Mouse (Mus musculus) embryonic facial prominence, embryonic 10.5 days (tissue): ENCODE measurements around the gene Ric3. TPM values are rescaled to one million over a fixed set of nuclear protein-coding genes. Genes with fewer than 3 reads are reported as not detected.
A peak's percentile ranks its signal among the peaks of the same experiment; 100 is the strongest.
"Not testable (repeated sequence)": the region's sequence is repeated elsewhere in the genome, so short reads cannot be mapped to it uniquely, and the experiment has no call there.

ENCODE experiments used
- DNase-seq: peaks from one replicate; pipeline ENCODE4 v3.0.0-alpha.2; 2017; ENCODE audit warnings: low spot score
- H3K27ac ChIP-seq: fragments of 300-500 bp; sonication (generic); replicated peaks from 2 replicates; pipeline ENCODE4 v1.5.1; 2016; ENCODE audit warnings: mild to moderate bottlenecking
- H3K27me3 ChIP-seq: fragments of 300-500 bp; sonication (generic); replicated peaks from 2 replicates; pipeline ENCODE4 v1.6.1; 2016; ENCODE audit warnings: low read depth, mild to moderate bottlenecking; ENCODE audit not compliant: poor library complexity, severe bottlenecking
- H3K36me3 ChIP-seq: fragments of 300-500 bp; sonication (generic); replicated peaks from 2 replicates; pipeline ENCODE4 v1.6.1; 2016; ENCODE audit warnings: mild to moderate bottlenecking, moderate library complexity
- H3K4me1 ChIP-seq: fragments of 300-500 bp; sonication (generic); 2 replicates; pipeline ENCODE4 v1.6.1; 2016
- H3K4me3 ChIP-seq: fragments of 300-500 bp; sonication (generic); 2 replicates; pipeline ENCODE4 v1.5.1; 2016; ENCODE audit warnings: mild to moderate bottlenecking, moderate library complexity
- H3K9me3 ChIP-seq: fragments of 300-500 bp; sonication (generic); 2 replicates; pipeline ENCODE4 v1.6.1; 2016; ENCODE audit warnings: mild to moderate bottlenecking
- WGBS: fragments of 180-500 bp; shearing (Covaris S2); methylation state at CpG from one replicate; pipeline ENCODE4 v1.1.7; 2016; 5-methylcytosine and 5-hydroxymethylcytosine counted together
- polyA plus RNA-seq: library from polyadenylated mRNA; unstranded; fragments of >200 nt; fragmentation: Nextera tagmentation; extraction: Ambion mirVana; gene quantifications from 2 replicates; pipeline ENCODE4 v1.2.1, GENCODE M21; 2016

The Ric3 gene
- polyA plus RNA-seq = 8.9 and 9.0 TPM in 2 replicates

DNA sequence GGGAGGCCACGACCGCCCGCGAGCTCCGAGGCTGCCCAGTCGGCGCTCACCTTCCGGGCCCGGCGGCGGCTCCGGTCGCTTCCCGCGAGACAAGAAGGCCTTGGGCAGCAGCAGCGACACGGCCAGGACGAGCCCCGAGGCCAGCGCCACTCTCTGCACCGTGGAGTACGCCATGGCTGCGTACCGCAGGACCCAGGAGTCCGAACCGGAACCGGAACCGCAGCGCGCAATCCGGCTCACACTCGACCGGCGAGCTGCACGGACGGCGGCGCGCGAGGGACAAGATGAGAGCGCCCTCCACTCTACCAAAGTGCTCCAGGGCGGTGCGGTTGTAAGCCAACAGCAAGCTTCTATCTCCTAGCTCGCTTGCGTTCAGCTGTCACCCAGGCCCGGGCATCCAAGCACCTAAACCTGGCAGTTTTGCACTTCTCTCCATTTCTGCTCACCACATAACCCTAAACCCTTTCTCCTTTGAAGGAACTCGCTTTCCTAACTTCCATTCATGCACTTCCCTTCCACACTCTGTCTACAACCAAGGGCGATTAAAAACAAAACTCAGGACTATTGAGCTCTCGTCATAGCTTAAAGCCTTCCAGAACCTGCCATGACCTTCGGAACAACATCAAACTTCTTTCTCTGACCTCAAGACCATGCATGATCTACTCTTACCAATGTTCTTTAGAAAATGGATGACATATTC is at the start of gene Ric3:
Gene Ric3 (minus strand): TSS at position 219 of the 700 bp plus-strand sequence.
- peaks cover 14% of the 10 kb centered on the region for H3K27me3 ChIP-seq
- H3K4me3 ChIP-seq = peak within 1 kb of the TSS; percentile 82
- no peaks in the 10 kb centered on the region for H3K36me3 ChIP-seq
- peak within 1 kb of the TSS; percentile 81 for H3K27ac ChIP-seq
- peak; percentile 69 for DNase-seq
- H3K4me1 ChIP-seq = peaks cover 15% of the 10 kb centered on the region
- H3K9me3 ChIP-seq = no peaks in the 10 kb centered on the region
- 4% methylated on average over 50 of the region's 50 CpGs for WGBS

DNA sequence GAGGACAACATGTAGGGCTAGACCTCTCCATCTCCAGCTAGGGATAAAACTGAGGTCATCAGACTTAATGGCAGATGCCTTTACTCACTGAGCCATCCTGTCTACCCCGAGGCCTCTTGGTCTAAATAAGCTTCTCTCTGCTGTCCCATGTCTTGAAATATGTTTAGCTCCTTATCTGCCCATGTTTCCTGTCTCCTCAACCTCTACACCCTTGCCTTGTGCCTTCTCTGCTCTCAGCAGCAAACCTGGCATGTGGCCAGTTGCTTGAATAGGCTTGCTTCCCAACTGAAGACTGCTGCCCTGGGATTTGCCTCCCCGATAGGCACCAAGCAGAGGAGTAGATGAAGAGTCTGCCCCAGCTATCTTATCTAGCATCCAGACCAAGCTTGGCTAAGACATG is 48.4 kb upstream of the Ric3 start:
- DNase-seq = no peak

DNA sequence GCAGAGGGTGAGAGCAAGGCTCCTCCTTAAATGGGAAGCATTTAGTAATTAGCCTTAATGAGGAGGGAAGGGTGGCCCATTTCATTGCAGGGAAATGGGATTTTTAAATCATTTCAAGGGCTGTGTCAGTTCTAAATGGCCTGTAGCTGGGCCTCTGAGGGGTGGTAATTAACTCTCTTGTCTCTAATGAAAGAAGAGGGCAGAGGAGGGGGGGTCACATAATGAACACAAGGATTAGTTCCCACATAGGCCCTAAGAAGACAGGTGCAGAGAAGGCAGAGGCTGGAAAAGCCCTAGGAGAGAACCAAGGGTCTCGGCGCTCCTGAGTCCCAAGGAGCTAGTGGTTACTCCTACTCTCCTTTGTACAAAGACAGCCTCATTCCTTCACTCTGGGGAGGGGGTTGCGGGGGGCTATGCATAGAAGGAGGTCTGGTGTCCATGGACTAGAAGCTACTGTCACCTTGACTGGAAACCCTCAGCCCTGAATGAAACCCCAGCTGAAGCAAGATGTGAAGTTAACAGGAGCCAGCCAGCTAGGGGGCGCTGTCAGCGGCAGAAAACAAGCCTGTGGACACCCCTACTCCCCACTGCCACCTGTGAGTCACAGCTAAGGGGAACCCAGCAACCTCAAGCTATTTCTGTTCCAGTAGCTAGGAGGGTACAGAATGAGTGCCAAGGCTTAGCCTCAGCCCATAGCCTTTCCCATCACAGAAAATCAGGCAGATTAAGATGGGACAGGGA is 47.0 kb upstream of the Ric3 start:
- no peaks in the 10 kb centered on the region for H3K36me3 ChIP-seq
- no peak for DNase-seq
- H3K9me3 ChIP-seq = no peaks in the 10 kb centered on the region
- no peak overlapping the region for H3K4me3 ChIP-seq
- no peak overlapping the region for H3K27ac ChIP-seq
- no peaks in the 10 kb centered on the region for H3K27me3 ChIP-seq
- H3K4me1 ChIP-seq = no peaks in the 10 kb centered on the region
- WGBS = 74% methylated on average over 5 of the region's 5 CpGs

More for the DNA sequence above, 48.4 kb upstream of the Ric3 start:
- Histone ChIP-seq H3K4me1 (no peaks in the 10 kb centered on the region), H3K36me3 (no peaks in the 10 kb centered on the region), H3K27me3 (no peaks in the 10 kb centered on the region), H3K4me3 (no peak overlapping the region), H3K27ac (no peak overlapping the region), H3K9me3 (no peaks in the 10 kb centered on the region)
- 87% methylated on average over 2 of the region's 2 CpGs for WGBS

DNA sequence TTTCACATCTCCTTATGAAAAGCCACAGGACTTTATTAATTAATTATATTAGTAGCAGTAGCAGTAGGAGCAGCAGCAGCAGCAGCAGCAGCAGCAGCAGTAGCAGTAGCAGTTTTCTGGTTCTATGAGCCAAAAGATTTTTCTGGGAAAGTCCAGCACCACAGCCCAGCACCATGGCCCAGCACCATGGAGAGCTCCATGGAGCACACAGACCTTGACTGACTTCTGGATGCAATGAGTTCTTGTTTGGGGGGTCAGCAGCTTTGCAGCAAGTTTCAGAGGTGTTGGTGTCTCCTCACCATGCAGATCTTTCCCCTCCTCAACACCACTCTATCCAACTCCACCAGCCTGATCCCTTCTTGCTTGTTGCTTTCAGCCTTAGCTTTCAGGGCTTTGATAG is 46.3 kb upstream of the Ric3 start:
- H3K4me1 ChIP-seq = no peaks in the 10 kb centered on the region
- DNase-seq = peak; percentile 72
- H3K9me3 ChIP-seq = no peaks in the 10 kb centered on the region
- H3K4me3 ChIP-seq = no peak overlapping the region
- no peaks in the 10 kb centered on the region for H3K36me3 ChIP-seq
- H3K27me3 ChIP-seq = no peaks in the 10 kb centered on the region
- no peak overlapping the region for H3K27ac ChIP-seq

DNA sequence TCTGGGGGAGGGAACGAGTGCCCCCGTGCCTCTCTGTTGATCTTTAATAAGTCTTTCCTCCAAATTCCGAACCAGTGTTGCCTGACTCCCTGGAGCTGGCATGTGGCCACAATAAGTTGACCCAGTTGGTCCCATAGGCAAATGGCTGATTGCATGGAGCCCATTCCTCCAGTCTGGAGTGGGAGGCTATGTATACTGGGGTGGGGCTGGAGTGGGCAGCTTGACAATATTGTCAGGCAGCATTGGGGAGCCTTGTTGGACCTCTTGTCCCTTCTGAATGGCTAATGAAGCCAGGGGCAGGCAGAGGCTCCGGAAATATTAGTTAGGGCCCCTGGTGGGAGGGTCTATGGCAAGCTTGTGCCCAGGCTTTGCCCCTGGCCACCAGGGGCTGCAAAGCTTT is 32.8 kb upstream of the Ric3 start:
- H3K36me3 ChIP-seq = no peaks in the 10 kb centered on the region
- DNase-seq = no peak
- H3K27ac ChIP-seq = peak overlapping the region; percentile 74
- no peak overlapping the region for H3K4me3 ChIP-seq
- peaks cover 12% of the 10 kb centered on the region for H3K4me1 ChIP-seq
- no peaks in the 10 kb centered on the region for H3K9me3 ChIP-seq
- WGBS = 74% methylated on average over 4 of the region's 4 CpGs
- no peaks in the 10 kb centered on the region for H3K27me3 ChIP-seq

DNA sequence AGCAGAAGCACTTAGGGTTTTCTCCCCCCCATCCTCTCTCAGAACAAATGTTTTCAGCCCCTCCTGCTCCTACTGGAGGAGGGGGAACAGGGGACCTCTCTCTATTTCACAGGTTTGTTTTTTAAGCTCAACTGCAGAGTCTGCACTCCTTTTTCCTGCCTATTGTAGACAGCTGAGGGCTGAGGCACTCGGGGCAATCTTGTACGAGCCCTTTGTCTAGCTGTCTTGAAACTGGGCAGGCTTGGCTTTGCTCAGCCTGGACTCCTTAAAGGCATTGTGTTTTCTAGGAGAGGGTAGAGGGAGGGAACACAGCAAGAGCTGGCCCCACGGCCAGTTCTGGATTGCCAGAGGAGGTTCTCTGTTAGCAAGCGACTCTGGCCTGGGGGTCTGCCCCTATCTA is 32.4 kb upstream of the Ric3 start:
- not testable (repeated sequence) for H3K27me3 ChIP-seq, DNase-seq, H3K9me3 ChIP-seq, H3K4me3 ChIP-seq, H3K36me3 ChIP-seq
- Histone ChIP-seq H3K27ac (0 out of 2 replicates have a peak overlapping the region, but pooled peaks have one; percentile 74), H3K4me1 (peaks cover 12% of the 10 kb centered on the region)
- 39% methylated on average over 2 of the region's 4 CpGs for WGBS

DNA sequence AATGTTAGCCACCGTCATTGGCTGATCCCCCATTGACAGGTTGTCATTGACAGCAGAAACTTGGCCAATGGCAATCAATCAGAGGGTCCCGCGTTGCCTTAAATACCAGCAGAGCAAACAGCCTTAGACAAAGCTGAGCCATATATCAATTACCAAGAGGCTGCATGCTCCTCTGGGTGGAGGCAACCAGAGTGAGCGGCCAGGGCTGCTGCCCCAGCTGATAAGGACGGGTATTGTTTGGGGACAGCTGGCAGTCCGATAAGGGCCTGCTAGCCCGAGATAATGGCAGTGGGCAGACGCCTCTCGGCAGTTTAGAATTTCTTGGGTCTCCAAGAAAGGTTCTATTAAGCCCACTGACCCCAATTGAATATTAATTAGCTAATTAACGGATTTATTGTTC is 31.8 kb upstream of the Ric3 start:
- Histone ChIP-seq H3K4me3 (no peak overlapping the region), H3K27me3 (no peaks in the 10 kb centered on the region)
- WGBS = 46% methylated on average over 10 of the region's 10 CpGs

DNA sequence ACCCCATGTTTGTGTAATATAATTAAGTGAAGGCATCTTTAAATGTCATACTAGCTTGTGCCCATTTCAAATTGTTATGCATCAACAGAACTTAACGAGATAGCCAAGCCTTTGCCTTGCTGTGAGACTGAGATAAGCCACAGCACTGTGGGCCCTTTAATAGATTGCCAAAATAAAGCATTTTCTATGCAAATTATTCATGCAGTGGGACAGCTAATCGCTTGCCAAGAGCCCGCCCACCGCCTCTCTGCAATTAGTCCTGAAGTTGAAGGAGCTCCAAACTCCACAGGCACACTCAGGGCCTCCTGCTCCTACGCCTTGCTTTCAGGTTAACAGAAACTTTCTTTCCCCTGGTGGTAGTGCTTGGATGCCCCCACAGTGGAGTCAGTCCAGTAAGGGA is 27.9 kb upstream of the Ric3 start:
- no peak overlapping the region; the same call in 1 of the 2 replicates for H3K27ac ChIP-seq
- no peak for DNase-seq
- WGBS = 77% methylated on average over 5 of the region's 5 CpGs
- no peaks in the 10 kb centered on the region for H3K36me3 ChIP-seq
- no peaks in the 10 kb centered on the region for H3K27me3 ChIP-seq
- H3K4me1 ChIP-seq = peaks cover 8% of the 10 kb centered on the region
- no peaks in the 10 kb centered on the region for H3K9me3 ChIP-seq
- H3K4me3 ChIP-seq = no peak overlapping the region

More for the DNA sequence above, 31.8 kb upstream of the Ric3 start:
- Histone ChIP-seq H3K27ac (peak overlapping the region; percentile 54), H3K4me1 (peaks cover 12% of the 10 kb centered on the region), H3K36me3 (no peaks in the 10 kb centered on the region), H3K9me3 (no peaks in the 10 kb centered on the region)
- DNase-seq = peak; percentile 24

DNA sequence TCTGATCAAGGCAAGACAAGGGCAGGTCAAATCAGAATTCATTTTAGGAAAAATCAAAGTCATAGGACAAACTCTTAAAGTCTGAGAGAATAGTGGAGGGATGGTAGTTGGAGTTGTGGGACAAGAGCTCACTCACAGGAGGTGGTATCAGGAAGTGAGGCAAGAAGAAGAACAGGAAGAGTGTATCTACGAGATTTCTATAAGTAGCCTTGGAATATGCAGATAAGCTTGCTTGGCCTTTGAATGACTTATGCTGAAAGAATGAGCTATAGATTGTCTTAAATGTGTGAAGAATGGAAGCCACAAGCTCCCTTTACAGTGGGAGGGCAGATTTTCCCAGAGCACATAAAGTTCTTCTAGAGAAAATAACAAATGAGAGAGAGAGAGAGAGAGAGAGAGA is 21.8 kb upstream of the Ric3 start:
- no peak overlapping the region for H3K4me3 ChIP-seq
- H3K4me1 ChIP-seq = no peaks in the 10 kb centered on the region
- H3K27ac ChIP-seq = no peak overlapping the region
- H3K36me3 ChIP-seq = no peaks in the 10 kb centered on the region
- no peaks in the 10 kb centered on the region; the same call in 1 of the 2 replicates for H3K27me3 ChIP-seq
- no peak for DNase-seq
- no peaks in the 10 kb centered on the region for H3K9me3 ChIP-seq
- WGBS = 73% methylated on average over 1 of the region's 1 CpGs

DNA sequence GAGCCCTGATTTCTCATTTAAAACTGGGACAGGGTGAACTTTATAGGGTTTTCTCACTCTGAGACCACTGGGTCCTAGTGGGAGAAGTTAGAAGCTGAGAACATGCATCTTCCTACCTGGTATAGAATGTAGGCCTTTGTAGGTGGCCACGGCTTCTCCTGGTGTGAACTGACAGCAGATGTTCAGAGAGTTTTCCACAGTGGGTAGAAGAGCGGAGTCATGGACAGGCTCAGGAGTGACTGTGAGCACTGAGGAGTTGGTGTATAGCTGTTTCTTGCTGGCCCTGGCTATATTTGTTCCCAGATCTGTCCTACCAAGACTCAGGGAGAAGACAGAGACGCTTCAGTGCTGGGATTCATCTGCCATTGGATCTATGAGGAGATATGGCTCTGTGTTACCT is 18.0 kb upstream of the Ric3 start:
- no peaks in the 10 kb centered on the region for H3K9me3 ChIP-seq
- no peak overlapping the region for H3K4me3 ChIP-seq
- 85% methylated on average over 3 of the region's 3 CpGs for WGBS
- no peaks in the 10 kb centered on the region for H3K36me3 ChIP-seq
- H3K27ac ChIP-seq = no peak overlapping the region
- DNase-seq = no peak
- H3K4me1 ChIP-seq = no peaks in the 10 kb centered on the region
- H3K27me3 ChIP-seq = no peaks in the 10 kb centered on the region; the same call in 1 of the 2 replicates

DNA sequence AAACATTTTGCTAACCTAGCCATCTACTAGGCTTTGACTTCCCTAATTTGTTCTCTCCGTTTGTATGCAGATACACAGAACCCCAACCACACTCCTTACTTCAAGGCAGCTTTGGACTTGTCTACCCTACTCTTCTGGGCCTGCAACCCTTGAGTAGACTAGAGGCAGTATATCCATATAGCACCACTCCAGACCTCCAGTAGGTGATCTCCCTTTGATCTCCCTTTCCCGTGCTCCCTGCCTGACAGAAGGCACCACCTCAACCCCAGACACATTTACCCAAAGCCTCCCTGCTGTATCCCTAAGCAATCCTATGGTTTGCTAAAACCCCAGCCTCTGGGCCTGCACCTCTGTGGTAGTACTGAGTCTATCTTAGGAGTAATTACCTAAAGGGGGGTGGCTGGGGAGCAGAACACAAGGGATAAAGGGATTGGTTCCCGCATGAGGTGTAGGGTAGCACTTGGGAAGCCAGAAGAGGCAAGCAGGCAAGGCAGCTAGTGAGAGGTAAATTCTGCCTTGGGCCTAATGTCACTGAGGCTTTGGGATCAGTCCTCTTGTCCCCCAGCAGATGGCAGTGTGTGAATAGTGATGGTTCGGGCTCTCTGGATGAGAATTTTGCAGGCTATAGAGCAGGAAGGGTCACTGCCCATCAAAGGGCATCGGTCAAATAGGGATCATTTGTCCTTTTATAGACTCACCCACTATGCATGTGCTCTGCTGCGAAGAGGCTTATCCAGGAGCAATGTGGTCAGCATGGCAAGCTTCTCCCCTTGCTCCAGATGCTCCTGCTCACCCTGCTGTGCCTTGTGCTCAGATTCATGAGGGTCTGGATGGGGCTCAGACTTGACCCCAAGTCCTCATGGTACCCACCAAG is 15.3 kb upstream of the Ric3 start:
- 39% methylated on average over 6 of the region's 6 CpGs for WGBS
- Histone ChIP-seq H3K27ac (no peak overlapping the region), H3K9me3 (no peaks in the 10 kb centered on the region), H3K4me3 (no peak overlapping the region), H3K4me1 (no peaks in the 10 kb centered on the region), H3K27me3 (no peaks in the 10 kb centered on the region; the same call in 1 of the 2 replicates), H3K36me3 (no peaks in the 10 kb centered on the region)
- DNase-seq = peak; percentile 51

DNA sequence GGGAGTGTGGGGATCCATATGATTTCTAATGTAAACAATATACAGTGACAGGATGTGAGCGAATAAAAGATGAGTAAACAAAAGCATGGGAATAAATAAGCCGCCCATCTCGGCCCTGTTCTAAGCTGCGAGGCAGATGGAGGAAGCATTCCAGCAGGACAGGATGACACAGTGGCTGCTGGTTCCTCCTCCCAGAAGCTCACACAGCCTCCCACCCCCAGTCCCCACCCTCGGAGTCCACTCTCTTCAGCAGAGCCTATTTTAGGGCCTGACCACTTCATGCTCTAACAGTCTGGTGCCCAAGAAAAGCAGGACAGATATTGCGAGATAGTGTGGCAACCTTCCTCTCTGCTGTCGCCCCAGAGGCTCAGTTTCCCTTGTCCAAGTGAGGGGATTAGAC is 14.1 kb upstream of the Ric3 start:
- Histone ChIP-seq H3K36me3 (no peaks in the 10 kb centered on the region), H3K9me3 (no peaks in the 10 kb centered on the region), H3K27ac (no peak overlapping the region), H3K4me3 (no peak overlapping the region), H3K27me3 (no peaks in the 10 kb centered on the region; the same call in 1 of the 2 replicates), H3K4me1 (no peaks in the 10 kb centered on the region)
- no peak for DNase-seq
- 80% methylated on average over 7 of the region's 7 CpGs for WGBS
